In the genomic region with DNA sequence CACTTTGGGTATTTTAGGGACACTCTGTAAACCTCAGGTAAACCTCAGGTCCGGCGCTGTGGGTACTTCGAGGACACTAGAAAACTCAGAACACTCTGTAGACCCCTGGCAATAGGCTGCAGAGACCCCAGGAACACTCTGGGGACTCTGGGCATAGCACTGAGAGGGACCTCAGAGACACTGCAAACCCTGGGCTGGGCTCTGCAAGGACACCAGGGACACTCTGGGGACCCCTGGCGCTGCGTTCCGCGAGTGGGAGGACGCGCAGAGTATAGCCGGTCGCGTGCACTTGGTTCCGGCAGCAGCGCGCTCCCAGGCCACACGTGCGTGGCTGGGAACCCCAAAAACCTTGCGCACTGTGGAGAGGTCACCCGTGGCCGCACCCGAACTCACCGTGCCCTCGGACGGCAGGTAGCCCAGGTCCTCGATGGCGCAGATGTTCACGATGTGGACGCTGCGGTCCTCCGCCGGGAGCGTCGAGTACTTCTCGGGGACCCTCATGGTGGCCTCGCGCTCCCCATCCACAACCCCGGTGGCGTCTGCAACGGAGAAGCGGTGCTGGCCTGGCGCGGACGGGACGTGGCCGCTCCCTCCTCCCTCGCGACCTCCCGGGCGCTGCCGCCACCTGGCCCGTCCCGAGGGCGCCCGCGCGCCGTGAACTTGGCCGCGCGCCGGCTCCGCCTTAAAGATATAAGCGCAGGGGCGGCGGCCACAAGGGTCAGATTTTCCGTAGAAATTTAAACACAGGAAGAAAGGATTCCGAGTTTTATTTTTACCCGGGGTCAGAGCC, we compare ENCODE assay signal across 8 mouse cellular contexts.
A peak's percentile ranks its signal among the peaks of the same experiment; 100 is the strongest.
DNase-seq lines count a peak whose midpoint lies in the region; ATAC-seq and TF ChIP-seq lines count a peak whose summit lies in the region.

No protein-coding gene starts in this region.

- peak; percentile 8 to 25 for DNase-seq in cerebellum, adult 2 months
- no peak for DNase-seq in cerebellum, adult 9-11 months
- DNase-seq in urinary bladder, postnatal 14 days (ENCODE audit: low spot score): peak; percentile 68
- DNase-seq in urinary bladder, postnatal 4 days (ENCODE audit: low spot score in 2 of 2): no peak
- peak; percentile 43 for DNase-seq in lung, postnatal 10 days
- DNase-seq in spleen, postnatal 14 days (ENCODE audit: low spot score in 2 of 2): no peak
- DNase-seq in T-cell, adult 2 months (ENCODE audit: low spot score): no peak

- peak overlapping the region; percentile 69 for H3K9ac ChIP-seq in intestine, embryonic 16.5 days (ENCODE audit: low read depth, low read length)

- H3K9me3 ChIP-seq in intestine, embryonic 16.5 days (ENCODE audit: control insufficient read depth, low read length): no peaks in the 10 kb centered on the region

- TF ChIP-seq CTCF in cerebellum, adult 2 months (IDR thresholded peaks at IDR 0.05; ENCODE audit: borderline replicate concordance, insufficient read depth, low read depth, low read length): no peak

- TF ChIP-seq POLR2A in cerebellum, adult 2 months (IDR thresholded peaks at IDR 0.05; ENCODE audit: borderline replicate concordance, insufficient read depth, low read length): no peak

- peak overlapping the region; percentile 11 for H3K4me3 ChIP-seq in cerebellum, adult 2 months (replicated peaks; ENCODE audit: insufficient read depth, low read depth, low read length)
- peak overlapping the region; percentile 52 for H3K4me3 ChIP-seq in intestine, embryonic 16.5 days (ENCODE audit: low read length)

- H3K36me3 ChIP-seq in intestine, embryonic 16.5 days (ENCODE audit: control insufficient read depth, insufficient read depth, low read length): no peaks in the 10 kb centered on the region

- 6% methylated on average over 68 of the region's 68 CpGs for WGBS in cerebellum, adult 2 months
- WGBS in intestine, embryonic 16.5 days: 7% methylated on average over 68 of the region's 68 CpGs

- peak overlapping the region; percentile 86 for H3K4me2 ChIP-seq in intestine, embryonic 16.5 days (ENCODE audit: low read depth, low read length)

- no peaks in the 10 kb centered on the region for H3K27me3 ChIP-seq in cerebellum, adult 2 months (ENCODE audit: control insufficient read depth, insufficient read depth, low read length)
- H3K27me3 ChIP-seq in intestine, embryonic 16.5 days (replicated peaks; ENCODE audit: control insufficient read depth, insufficient read depth, low read length): 0 out of 2 replicates have a peak, but pooled peaks cover 4% of the 10 kb centered on the region

- H3K27ac ChIP-seq in cerebellum, adult 2 months (ENCODE audit: insufficient read depth, low read length): no peak overlapping the region
- no peak overlapping the region for H3K27ac ChIP-seq in intestine, embryonic 16.5 days (ENCODE audit: low read length)

- ATAC-seq in intestine, embryonic 16.5 days: peak; percentile 54

- peaks cover 8% of the 10 kb centered on the region; the same call in 1 of the 2 replicates for H3K4me1 ChIP-seq in cerebellum, adult 2 months (ENCODE audit: control insufficient read depth, insufficient read depth, low read length)
- peaks cover 11% of the 10 kb centered on the region for H3K4me1 ChIP-seq in intestine, embryonic 16.5 days (ENCODE audit: control insufficient read depth, insufficient read depth, low read length)

Comparison
In these comparisons a context has a peak if more than half of its experiments do, and no peak if none do; other contexts are left out.
1. DNase-seq: peak in cerebellum, adult 2 months (2 of 2), urinary bladder, postnatal 14 days (single experiment) and lung, postnatal 10 days (single experiment); none in cerebellum, adult 9-11 months (single experiment), urinary bladder, postnatal 4 days (0 of 2), spleen, postnatal 14 days (0 of 2) and T-cell, adult 2 months (single experiment).